Mouse (Mus musculus) bone marrow, adult 2 months (tissue): ENCODE measurements around the gene Hes1.

Source experiments
- CTCF ChIP-seq: fragments of 200-500 bp; IDR thresholded peaks from 2 replicates; pipeline ENCODE4 v1.5.1; 2011; ENCODE audit warnings: low read length, control low read depth; ENCODE audit not compliant: control insufficient read depth, insufficient read depth
- POLR2A ChIP-seq: fragments of 200-500 bp; IDR thresholded peaks from 2 replicates; pipeline ENCODE4 v1.6.1; 2011; ENCODE audit warnings: low read depth, mild to moderate bottlenecking, control low read depth, low read length, borderline replicate concordance; ENCODE audit not compliant: control insufficient read depth

- TF ChIP-seq POLR2A, result no peak
- TF ChIP-seq CTCF, result no peak
Measured at GRCm38 (mm10) chr16:30103495-30103894, 39.3 kb downstream of the Hes1 start.
